Mouse (Mus musculus) olfactory bulb, adult 2 months (tissue): ENCODE results near the gene Gm38431.

Experiments used
- CTCF ChIP-seq: fragments of 200-500 bp; IDR thresholded peaks from 2 replicates; pipeline ENCODE4 v1.5.1; 2012; ENCODE audit warnings: low read depth, mild to moderate bottlenecking, low read length, moderate library complexity; ENCODE audit not compliant: insufficient read depth
- POLR2A ChIP-seq: fragments of 200-500 bp; IDR thresholded peaks from 2 replicates; pipeline ENCODE4 v1.6.1; 2012; ENCODE audit warnings: mild to moderate bottlenecking, low read depth, low read length, moderate library complexity; ENCODE audit not compliant: insufficient read depth

GRCm38 (mm10) chr9:21026849-21027248 is 64.9 kb downstream of the Gm38431 start:
- TF ChIP-seq CTCF, result no peak
- no peak for TF ChIP-seq POLR2A
